Mouse (Mus musculus) embryo, embryonic 11.5 days (tissue): ENCODE data around the gene Pcbp3.
A peak's percentile ranks its signal among the peaks of the same experiment; 100 is the strongest.
"Not testable (repeated sequence)": the region's sequence is repeated elsewhere in the genome, so short reads cannot be mapped to it uniquely, and the experiment has no call there.

Source experiments
- DNase-seq: peaks from one replicate; pipeline ENCODE4 v3.0.0-alpha.2; 2012; ENCODE audit warnings: low read depth, low spot score

Pcbp3 gene

DNA sequence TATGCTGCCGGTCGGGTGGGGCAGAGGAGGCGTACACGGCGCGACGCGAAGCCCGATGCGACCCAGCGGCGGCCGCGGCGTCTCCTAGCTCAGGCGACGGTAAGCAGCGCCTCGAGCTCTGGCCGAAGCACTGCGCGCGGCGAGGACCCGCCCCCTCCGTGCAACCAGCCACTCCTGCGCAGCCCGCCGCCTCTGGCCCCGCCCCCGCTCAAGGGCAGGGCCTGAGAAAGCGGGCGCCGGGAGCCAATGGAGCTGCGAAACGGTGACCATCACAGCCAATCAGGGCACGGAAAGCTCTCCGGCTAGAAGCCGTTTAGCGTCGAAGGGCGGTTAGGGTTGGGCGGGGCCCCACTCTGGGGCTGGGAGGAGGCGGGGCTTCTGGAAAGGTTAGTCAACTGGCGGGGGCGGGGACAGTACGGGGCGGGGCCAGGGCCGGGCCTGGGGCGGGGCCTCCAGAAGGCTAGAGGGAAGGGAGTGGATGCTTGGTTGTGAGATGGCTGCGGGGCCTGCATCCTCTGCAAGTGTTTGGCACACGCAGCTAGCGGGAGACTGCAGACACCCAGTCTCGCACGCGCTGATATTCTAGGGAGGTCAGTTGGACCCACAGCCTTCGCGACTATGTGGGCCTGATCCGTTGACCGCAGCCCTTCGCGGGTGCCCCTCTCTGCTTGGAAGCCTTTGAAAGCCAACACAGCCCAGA is at the start of gene Pcbp3:
Gene Pcbp3 (minus strand): TSS at position 98 of the 700 bp plus-strand sequence.
- peak; percentile 97 for DNase-seq

- DNase-seq = no peak
Measured at GRCm38 (mm10) chr10:77008698-77009097, 47.0 kb upstream of the Pcbp3 start.

- DNase-seq = no peak
Measured at GRCm38 (mm10) chr10:77008109-77008561, 46.4 kb upstream of the Pcbp3 start.

DNA sequence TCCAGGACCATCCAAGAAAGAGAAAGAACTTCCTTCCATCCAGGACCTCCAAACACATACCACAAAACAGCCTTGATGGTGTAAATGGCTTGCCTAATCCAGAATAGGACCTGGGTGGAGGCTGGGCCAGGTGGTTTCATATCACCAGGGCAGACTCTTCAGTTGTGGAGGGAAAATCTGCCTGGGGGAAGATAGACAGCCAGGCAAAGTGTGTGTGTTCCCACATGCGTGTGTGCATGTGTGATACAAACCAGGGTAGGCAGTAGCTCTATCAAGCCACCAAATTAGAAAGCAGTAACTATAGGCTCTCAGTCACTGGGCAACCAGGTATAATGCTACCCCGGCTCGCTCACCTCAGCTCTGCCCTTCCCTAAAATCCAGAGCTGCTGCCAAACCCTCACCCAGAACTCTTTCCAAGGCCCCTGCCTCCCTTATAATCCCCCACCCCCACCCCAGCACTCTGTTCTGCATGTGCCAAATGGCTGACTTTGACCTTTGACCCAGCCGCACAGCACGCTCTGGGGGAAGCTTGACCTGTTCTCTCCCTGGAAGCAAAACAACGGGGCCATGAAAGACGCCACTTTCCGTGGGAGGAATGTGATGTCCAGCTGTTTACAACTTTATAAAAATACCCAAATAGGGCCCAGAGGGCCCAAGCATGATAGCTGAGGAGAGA is 45.9 kb upstream of the Pcbp3 start:
- no peak for DNase-seq

DNA sequence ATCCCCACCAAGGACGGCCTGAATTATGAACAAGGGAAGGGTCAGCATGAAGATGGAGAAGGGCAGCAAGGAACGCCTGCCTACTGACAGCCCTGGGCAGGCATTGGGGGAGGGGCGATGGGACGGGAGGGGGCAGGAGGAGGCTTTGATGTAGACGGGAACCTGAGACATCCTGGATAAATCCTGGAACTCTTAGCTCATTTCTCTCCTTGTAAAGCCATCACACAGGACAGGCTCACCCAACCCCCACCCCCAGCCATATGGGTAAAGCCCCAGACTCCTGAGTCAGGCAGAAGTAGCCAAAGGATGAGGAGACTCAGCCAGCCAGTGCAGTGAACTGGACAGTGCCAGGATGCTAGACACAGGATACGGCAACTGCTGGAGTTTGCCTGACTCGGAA is 43.2 kb upstream of the Pcbp3 start:
- DNase-seq = no peak

- DNase-seq = no peak
Measured at GRCm38 (mm10) chr10:76997759-76998513, 36.2 kb upstream of the Pcbp3 start.

DNA sequence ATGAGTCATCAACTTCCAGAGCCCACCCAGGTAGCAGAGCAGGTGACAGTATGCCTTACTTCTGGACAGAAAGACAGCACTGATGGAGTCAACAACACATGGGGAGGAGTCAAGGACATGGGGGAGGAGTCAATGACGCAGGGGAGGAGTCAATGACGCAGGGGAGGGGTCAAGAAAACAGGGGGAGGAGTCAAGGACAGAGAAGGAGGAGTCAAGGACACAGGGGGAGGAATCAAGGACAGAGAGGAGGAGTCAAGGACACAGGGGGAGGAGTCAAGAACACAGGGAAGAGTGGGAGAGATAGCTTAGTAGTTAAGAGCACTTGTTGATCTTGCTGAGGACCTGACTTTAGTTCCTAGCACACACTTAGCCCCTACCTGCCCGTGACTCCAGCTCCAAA is 30.8 kb upstream of the Pcbp3 start:
- no peak for DNase-seq

GRCm38 (mm10) chr10:76988586-76988985 is 26.9 kb upstream of the Pcbp3 start:
- DNase-seq = no peak

- DNase-seq = no peak
Measured at GRCm38 (mm10) chr10:76978042-76978441, 16.4 kb upstream of the Pcbp3 start.

- DNase-seq = no peak
Measured at GRCm38 (mm10) chr10:76976699-76977098, 15.0 kb upstream of the Pcbp3 start.

GRCm38 (mm10) chr10:76973797-76974436 is 12.2 kb upstream of the Pcbp3 start:
- no peak for DNase-seq

DNA sequence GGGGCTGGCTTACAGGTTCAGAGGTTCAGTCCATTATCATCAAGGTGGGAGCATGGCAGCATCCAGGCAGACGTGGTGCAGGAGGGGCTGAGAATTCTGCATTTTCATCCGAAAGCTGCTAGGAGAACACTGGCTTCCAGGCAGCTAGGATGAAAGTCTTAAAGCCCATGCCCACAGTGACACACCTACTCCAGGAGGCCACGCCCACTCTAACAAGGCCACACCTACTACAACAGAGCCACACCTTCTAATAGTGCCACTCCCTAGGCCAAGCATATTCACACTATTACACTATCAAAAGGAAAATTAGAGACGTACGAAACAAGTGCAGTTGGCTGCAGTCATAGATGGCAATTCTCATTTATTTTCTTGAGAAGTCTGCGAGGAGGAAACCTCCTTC is 10.6 kb upstream of the Pcbp3 start:
- DNase-seq = not testable (repeated sequence)

- no peak for DNase-seq
Measured at GRCm38 (mm10) chr10:76970974-76971373, 9.3 kb upstream of the Pcbp3 start.

- DNase-seq = peak; percentile 32
Measured at GRCm38 (mm10) chr10:76964436-76964835, 2.7 kb upstream of the Pcbp3 start.

DNA sequence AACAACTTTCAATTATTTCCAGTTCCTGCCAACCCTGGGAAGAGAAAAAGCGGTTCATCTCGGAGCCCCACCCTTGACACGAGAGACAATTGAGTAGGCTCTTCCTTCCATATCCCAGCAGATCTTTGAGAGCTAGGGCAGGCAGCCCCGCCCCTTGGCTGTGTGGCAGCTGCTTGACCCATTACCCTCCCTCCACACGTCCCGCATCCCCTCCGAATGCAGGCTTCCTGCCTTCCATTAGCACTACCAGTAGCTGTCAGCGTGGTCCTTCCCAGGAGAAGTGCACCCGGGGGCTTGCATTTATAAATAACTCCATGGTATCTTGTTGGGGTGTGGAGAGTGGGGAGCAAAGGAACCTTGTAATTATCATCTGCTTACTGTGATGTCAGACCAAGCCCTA is 2.3 kb upstream of the Pcbp3 start:
- DNase-seq = no peak

DNA sequence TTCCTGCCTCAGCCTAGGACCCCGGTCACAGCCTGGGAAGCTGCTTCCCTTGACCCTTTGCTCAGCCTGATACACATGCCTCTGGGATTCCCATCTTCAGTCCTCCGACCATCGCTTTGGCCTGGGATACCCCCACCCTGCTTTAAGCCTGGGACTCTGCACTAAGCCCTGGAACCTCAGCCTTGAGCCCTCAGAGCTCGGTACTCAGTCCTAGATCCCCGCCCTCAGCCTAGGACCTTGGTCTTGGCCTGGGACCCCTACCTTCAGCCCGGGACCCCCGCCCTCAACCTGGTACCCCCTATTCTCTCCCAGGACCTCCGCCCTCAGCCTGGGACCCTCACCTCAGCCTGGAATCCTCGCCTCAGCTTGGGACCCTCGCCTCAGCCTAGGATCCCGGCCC is 531 bp downstream of the Pcbp3 start:
- no peak for DNase-seq

- no peak for DNase-seq
Measured at GRCm38 (mm10) chr10:76958201-76958600, 3.5 kb downstream of the Pcbp3 start.

DNA sequence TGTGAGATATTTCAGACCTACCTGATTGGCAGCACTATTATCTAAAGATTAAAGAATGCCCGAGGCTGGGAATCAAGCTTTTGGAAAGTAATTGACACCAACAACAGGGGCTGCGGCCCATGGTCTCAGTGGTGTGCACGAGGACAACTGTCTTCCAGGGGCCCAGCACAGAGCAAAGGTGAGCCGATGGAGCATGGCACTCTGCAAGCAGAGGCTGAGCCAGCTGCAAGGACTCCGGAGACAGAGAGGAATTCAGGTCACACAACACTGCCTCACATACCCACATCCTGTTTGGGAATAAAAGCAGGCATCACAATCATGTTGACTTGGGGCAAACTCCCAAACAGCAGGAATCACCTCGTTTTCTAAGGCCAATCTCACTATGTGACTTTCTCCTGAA is 5.5 kb downstream of the Pcbp3 start:
- no peak for DNase-seq

- DNase-seq = no peak
Measured at GRCm38 (mm10) chr10:76941038-76941437, 20.6 kb downstream of the Pcbp3 start.

GRCm38 (mm10) chr10:76936827-76937226 is 24.9 kb downstream of the Pcbp3 start:
- no peak for DNase-seq

DNA sequence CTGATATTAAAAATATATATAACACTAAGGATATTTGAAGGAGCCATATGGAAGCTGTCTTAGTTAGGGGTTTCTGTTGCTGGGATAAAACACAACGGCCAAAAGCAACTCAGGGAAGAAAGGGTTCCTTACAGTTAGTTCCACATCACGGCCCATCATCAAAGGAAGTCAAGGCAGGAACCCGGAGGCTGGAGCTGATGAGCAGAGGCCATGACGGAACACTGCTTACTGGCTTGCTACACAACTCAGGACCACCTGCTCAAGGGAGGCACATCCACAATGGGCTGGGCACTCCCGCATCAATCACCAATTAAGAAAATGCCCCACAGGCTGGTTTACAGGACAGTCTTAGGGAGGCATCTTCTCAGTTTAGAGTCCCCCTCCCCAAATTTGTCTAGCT is 26.9 kb downstream of the Pcbp3 start:
- DNase-seq = no peak

- DNase-seq = no peak
Measured at GRCm38 (mm10) chr10:76931794-76932193, 29.9 kb downstream of the Pcbp3 start.
